Mouse (Mus musculus): ENCODE data around the gene Wbp2. TPM values are rescaled to one million over a fixed set of nuclear protein-coding genes. Genes with fewer than 3 reads are reported as not detected.

The Wbp2 gene
- total RNA-seq, 2 experiments from 2014 or later: 70.1 to 71.0 TPM

- no peak for DNase-seq
- intact Hi-C loops (cut with DNase I): no loop called here
Observed at GRCm38 (mm10) chr11:116072608-116073007, 14.2 kb downstream of the Wbp2 start.

DNA sequence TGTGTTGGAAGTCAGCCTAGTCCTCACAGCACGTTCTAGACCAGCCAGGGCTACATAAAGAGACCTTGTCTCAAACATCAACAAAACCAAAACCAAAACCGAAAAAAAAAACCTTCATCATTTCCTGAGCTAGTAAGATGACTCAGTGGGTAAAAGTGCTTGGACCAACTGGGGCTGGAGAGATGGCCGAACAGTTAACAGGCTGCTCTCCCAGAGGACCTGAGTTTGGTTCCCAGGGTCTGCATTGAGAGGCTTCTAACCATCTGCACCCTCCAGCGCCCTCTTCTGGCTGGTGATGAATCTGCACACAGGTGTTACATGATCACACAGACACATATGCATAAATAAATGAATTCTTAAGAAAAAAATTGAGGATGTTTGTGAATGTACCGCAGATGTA, 15.3 kb downstream of the Wbp2 start:
- no peak for DNase-seq
- intact Hi-C loops (cut with DNase I): no loop called here

GRCm38 (mm10) chr11:116065345-116065744, 21.4 kb downstream of the Wbp2 start:
- intact Hi-C loops (cut with DNase I): no loop called here

GRCm38 (mm10) chr11:116064187-116064867, 22.5 kb downstream of the Wbp2 start:
- intact Hi-C loops (cut with DNase I): no loop called here
- no peak for DNase-seq

More at GRCm38 (mm10) chr11:116065345-116065744, 21.4 kb downstream of the Wbp2 start:
- DNase-seq: no peak

- intact Hi-C loops (cut with DNase I): no loop called here
- no peak for DNase-seq
Observed at GRCm38 (mm10) chr11:116063562-116063961, 23.2 kb downstream of the Wbp2 start.

DNA sequence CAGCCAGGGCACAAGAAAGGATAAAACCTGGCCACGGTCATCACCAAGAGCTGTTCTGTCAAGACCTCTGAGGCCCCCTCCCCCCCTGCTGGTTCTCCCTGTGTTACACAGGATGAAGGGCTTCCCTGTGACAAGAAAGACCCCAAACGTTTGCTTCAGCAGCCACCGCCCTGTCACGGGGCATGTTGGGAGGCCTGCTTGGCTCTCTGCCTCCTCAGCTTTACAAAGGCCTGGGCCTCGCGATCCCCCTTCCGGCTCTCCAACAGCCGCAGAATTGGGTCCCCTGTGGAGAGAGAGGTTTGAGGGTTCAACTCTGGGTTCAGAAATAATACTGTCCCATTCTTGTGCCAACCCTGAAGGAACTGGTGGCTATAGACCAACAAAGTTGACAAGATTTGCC, 24.3 kb downstream of the Wbp2 start:
- DNase-seq: no peak

DNA sequence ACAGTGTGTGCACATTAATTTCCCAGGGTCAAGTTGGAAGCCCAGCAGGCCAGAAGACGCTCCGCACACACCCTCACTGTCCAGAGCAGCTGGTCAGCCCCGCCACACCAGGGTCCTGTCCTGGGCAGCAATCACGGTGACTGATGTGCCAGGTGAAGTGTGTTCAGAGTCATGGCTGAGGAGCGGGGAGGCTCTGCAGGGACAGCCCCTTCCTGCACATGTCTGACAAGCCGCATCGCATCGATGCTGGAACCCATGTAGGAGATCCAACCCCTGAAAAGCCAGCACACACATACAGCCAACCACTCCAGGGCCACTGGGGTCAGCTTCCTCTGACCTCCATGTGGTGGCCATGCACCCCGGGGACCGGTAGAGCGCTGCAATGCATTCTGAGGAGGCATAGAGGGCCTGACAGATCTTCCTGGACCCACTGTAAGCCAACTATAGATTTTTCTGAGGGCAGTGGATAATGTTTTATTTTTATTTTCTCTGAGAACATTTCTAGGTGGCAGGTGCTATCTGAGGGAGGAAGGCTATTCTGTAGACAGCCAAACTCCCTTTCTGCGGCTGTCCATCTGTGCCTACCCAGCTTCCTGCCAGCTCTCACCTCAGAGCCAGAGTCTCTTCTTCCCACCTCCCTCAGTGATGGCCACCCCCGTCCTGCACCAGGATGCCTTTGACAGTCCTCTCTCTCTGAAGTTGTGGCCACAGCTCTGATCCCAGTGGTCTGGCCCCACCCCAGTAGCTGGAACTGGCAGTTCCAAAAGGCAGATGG, 25.0 kb downstream of the Wbp2 start:
- intact Hi-C loops (cut with DNase I): no loop called here
- DNase-seq: no peak

More for the DNA sequence above, 24.3 kb downstream of the Wbp2 start:
- intact Hi-C loops (cut with DNase I): no loop called here

GRCm38 (mm10) chr11:116060596-116060995, 26.2 kb downstream of the Wbp2 start:
- intact Hi-C loops (cut with DNase I): no loop called here
- no peak for DNase-seq

- no peak for DNase-seq
- intact Hi-C loops (cut with DNase I): no loop called here
Observed at GRCm38 (mm10) chr11:116059691-116060025, 27.1 kb downstream of the Wbp2 start.

GRCm38 (mm10) chr11:116058868-116059690, 27.7 kb downstream of the Wbp2 start:
- intact Hi-C loops (cut with DNase I): no loop called here
- no peak for DNase-seq

GRCm38 (mm10) chr11:116058022-116058614, 28.7 kb downstream of the Wbp2 start:
- intact Hi-C loops (cut with DNase I): no loop called here
- no peak for DNase-seq

GRCm38 (mm10) chr11:116057237-116057881, 29.4 kb downstream of the Wbp2 start:
- intact Hi-C loops (cut with DNase I): no loop called here
- DNase-seq: no peak

DNA sequence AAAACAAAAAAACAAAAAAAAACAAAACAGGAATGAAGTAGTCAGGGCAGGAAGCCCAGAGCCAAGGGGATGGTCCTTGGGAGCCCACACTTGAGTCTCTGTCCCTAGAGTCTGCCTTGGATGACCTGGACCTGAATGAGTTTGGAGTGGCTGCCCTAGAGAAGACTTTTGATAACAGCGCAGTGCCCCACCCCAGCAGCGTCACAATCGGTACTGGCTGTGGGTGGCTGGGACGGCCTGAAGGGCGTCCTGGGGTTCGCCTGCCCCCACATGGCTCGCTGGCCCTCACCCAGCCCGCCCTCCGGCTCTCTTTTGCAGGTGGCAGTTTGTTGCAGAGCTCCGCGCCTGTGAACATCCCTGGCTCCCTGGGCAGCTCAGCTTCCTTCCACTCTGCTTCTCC, 30.9 kb downstream of the Wbp2 start:
- no peak for DNase-seq
- intact Hi-C loops (cut with DNase I): no loop called here

GRCm38 (mm10) chr11:116053510-116054229, 33.1 kb downstream of the Wbp2 start:
- intact Hi-C loops (cut with DNase I): no loop called here
- DNase-seq: no peak

DNA sequence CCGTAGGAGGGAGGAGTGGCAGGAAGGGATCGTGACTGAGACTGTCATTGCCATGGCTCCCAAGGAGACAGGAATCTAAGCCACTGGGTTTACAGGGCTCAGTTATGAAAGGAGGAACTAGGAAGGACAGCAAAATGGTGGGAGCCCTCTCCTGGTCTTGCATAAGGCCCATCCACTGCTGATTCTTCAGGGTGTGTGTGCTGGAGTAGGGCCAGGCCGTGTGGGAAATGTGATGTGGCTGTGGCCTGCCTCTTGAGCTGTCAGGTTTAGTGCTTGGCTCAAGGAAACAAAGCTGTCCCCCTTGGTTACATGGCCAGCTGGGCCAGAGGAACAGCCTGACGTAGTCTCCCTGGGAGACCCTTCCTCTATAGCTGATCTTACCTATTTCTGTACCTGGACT, 36.6 kb downstream of the Wbp2 start:
- intact Hi-C loops (cut with DNase I): no loop called here
- DNase-seq: no peak

DNA sequence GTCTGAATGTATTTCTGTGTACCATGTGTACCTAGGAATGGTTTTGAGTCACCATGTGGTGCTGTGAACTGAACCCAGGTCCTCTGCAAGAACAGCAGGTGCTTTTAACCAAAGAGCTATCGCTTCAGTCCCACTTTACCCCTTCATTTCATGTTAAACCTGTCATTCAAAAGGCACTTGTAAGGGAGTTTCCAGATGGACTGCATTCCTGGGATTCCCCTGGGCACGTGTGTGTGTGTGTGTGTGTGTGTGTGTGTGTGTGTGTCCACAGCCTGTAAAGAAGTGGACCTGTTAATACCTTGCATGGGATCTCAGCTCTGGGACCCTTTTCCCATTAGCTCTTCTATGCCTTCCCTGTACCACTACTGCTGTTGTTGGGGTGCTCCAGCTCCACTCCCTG, 37.2 kb downstream of the Wbp2 start:
- DNase-seq: no peak
- intact Hi-C loops (cut with DNase I): no loop called here

- DNase-seq: no peak
- intact Hi-C loops (cut with DNase I): no loop called here
Observed at GRCm38 (mm10) chr11:116045173-116045572, 41.6 kb downstream of the Wbp2 start.

DNA sequence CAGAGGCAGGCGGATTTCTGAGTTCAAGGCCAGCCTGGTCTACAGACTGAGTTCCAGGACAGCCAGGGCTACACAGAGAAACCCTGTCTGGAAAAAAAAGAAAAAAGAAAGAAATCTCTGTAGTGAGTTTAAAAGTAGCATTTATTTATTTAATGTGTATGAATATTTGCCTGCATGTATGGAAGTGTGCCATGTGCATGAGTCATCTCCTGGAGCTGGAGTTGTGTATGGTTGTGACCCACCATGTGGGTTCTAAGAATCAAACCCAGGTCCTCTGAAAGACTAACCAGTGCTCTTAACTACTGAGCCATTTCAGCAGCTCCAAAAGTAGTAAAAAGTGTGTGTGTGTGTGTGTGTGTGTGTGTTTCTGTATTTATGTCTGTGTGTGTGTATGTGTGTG, 43.5 kb downstream of the Wbp2 start:
- DNase-seq: no peak
- intact Hi-C loops (cut with DNase I): no loop called here

- intact Hi-C loops (cut with DNase I): no loop called here
- no peak for DNase-seq
Observed at GRCm38 (mm10) chr11:116042372-116043138, 44.2 kb downstream of the Wbp2 start.

All from gastrocnemius, postnatal 36 days (tissue).